Mouse (Mus musculus) Patski (cell line): ENCODE measurements around the gene Ctcf. TPM values are rescaled to one million over a fixed set of nuclear protein-coding genes. Genes with fewer than 3 reads are reported as not detected.
A peak's percentile ranks its signal among the peaks of the same experiment; 100 is the strongest.
"Not testable (repeated sequence)": the region's sequence is repeated elsewhere in the genome, so short reads cannot be mapped to it uniquely, and the experiment has no call there.

Experiments
- ATAC-seq: fragments of 100-300 bp; one replicate; pipeline ENCODE4 v1.8.0; 2021
- CTCF ChIA-PET: fragments of 350-600 bp; sonication (Branson Sonifier 250); formaldehyde crosslinking; loops from one replicate; lab custom pipeline; 2022; ENCODE audit warnings: inconsistent platforms; lab: Charles Lee
- POLR2A ChIA-PET: fragments of 350-600 bp; sonication (Branson Sonifier 250); formaldehyde crosslinking; loops from one replicate; lab custom pipeline; 2022; ENCODE audit warnings: antibody characterized with exemption, inconsistent platforms; lab: Charles Lee
- DNase-seq: peaks from one replicate; pipeline ENCODE4 v3.0.0-alpha.2; 2011; ENCODE audit warnings: low read depth, low spot score
- H3K27me3 ChIP-seq: fragments of 371-371 bp; one replicate; pipeline ENCODE4 v1.5.1; 2021
- CTCF ChIP-seq: fragments of 100-300 bp; IDR thresholded peaks from one replicate; pipeline ENCODE4 v1.5.1; 2021
- in situ Hi-C: fragments of 300-500 bp; cut with MboI; formaldehyde crosslinking; loops from 3 replicates; pipeline ENCODE4 v1.11.1; 2018; ENCODE audit warnings: low pct_unique_long_range_greater_than_20kb, mixed read lengths
- polyA plus RNA-seq: library from polyadenylated mRNA; unstranded; gene quantifications from one replicate; pipeline ENCODE4 v1.2.3, GENCODE M21; 2021

Ctcf gene
- polyA plus RNA-seq, result 62.5 TPM

DNA sequence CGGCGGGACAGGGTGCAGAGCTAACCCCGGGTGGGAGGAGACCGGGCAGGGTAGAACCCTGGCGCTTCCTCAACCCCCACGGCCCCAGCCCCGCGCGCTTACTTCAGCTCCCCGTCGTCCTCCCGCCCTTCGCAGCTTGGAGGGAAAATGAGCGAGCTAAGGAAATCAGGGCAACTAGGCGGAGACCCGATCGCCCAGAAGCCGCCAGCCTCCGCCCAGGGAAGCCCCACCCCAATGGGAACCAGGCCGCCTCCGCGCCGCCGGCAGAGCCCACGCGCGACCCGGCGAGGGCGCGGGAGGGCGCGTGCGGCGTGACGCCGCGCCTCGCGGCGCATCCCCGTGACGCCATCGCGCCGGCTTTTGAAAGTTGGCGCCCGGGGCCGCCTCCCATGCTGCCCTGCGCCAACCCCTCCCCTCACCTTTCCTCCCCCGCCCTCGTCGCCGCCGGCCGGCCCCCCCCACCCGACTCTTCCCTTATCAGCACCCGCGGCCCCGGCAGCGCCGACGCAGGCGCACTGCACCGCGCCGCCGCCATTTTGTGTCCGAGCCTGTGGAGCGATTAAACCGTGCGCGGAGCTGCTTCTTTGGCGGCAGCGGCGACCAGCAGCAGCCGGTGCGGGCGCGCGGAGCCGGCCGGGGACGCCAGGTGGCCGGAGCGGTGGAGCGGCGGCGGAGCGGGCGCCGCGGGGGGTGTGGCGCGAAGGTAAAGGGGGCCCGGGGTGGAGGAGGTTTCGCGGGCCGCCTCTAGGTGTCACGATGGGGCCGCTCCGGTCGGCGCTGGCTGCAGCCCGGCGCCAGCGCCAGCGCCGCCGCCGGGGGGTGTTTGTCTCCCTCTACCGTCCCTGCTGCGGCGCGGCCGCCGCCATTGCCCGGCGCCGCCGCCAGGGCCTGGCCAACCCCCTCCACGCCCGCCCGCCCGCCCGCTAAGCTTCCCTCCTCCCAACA lies at the start of gene Ctcf:
Gene Ctcf (plus strand): TSS at position 551 of the 945 bp plus-strand sequence.
- ChIA-PET CTCF (interaction anchor here (0.9 to 1.9 kb wide), 8 partner anchors 10 to 70 kb away, joined by 3 to 11 read pairs (median 4); no protein-coding TSS in a partner anchor), POLR2A (interaction anchor here (1.0 to 1.4 kb wide), 4 partner anchors 10 to 42 kb away, joined by 3 read pairs; no protein-coding TSS in a partner anchor)
- peak; percentile 97 for TF ChIP-seq CTCF
- DNase-seq (no peak), ATAC-seq (peak; percentile 86)
- H3K27me3 ChIP-seq, result no peaks in the 10 kb centered on the region
- in situ Hi-C loops, result no loop called here

DNA sequence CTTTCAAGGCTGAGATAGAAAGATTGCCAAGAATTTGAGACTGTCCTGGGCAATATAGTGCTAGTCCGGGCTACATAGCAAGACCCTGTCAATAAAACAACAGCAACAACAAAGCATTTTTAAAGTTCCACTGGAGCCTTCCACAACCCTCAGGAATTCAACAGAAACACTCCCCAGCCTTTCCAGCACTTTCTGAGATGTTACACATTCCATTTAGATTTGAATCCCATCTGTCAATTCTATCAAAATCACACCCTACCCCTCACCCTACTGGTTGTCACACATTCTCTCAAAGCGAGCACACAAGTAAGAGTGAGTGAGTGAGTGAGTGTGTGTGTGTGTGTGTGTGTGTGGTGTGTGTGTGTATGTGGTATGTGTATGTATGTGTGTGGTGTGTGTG lies 43.9 kb upstream of the Ctcf start:
- CTCF ChIA-PET, result no interaction called here
- DNase-seq (no peak), ATAC-seq (no peak)
- TF ChIP-seq CTCF, result no peak
- in situ Hi-C loops, result no loop called here
- POLR2A ChIA-PET, result interaction anchor here (0.6 to 0.7 kb wide), 2 partner anchors 18 to 98 kb away, joined by 3 to 5 read pairs; no protein-coding TSS in a partner anchor
- no peaks in the 10 kb centered on the region for H3K27me3 ChIP-seq

DNA sequence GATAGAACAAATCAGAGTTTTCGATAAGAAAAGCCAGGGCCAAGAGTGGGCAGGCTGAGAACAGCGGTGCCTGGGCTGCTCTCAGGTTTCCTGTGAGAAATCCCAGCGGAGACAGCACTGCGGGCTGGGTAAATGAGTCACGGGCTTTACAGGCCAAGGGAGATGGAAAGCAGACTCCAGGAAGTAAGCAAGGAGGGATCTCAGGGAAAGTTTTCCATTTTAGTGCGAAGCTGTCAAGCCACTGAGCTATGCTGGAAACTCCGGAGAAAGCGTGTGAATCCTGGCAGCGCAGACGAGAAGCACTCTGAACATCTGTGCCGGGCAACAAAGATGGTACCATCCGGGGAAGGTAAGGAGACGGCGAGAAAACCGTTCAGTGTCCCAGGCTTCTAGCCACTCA lies 42.5 kb upstream of the Ctcf start:
- in situ Hi-C loops, result no loop called here
- DNase-seq (no peak), ATAC-seq (peak; percentile 80)
- H3K27me3 ChIP-seq, result no peaks in the 10 kb centered on the region
- POLR2A ChIA-PET, result interaction anchor here (0.8 to 2.2 kb wide), 4 partner anchors 11 to 43 kb away, joined by 3 to 10 read pairs (median 4); partner anchors contain the start of genes Agrp, Atp6v0d1, Ctcf and Ripor1
- CTCF ChIA-PET, result interaction anchor here (1.5 to 2.0 kb wide), 2 partner anchors 11 to 14 kb away, joined by 6 to 7 read pairs; partner anchors contain the start of gene Ripor1
- no peak for TF ChIP-seq CTCF

DNA sequence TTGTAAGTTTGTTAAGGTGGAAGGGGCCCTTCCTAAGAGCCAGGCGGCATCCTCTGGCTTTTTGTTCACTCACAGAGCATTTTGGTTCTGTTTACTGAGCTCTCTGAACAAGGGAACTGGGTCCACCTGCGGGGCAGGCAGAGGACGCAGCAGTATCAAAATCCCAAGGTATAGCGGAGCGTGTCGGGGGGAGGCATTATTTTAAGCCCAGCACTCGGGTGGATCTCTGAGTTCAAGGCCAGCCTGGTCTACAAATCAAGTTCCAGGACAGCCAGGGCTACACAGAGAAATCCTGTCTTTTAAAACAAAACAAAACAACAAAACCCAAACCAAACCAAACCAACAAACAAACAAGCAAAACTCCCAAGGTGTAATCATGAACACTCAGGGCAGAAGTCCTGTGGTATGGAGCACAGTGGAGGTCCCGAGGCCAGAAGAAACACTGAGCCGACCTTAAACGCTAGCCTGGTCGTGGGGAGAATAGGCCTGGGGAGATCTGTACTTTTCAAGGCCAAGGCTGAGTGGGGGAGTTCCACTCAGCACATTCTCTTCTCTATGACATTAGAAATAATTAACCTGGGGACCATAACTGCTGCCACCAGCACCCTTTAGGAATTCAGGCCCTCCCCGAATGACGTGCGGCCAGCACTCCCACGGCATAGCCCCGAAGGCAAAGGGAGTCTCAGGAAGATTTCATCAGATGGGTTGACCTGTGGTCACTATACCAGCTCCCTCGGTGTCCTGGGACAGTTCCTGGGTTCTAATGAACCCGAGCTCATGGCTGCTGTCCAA lies 41.7 kb upstream of the Ctcf start:
- ATAC-seq (peak; percentile 64), DNase-seq (no peak)
- no peaks in the 10 kb centered on the region for H3K27me3 ChIP-seq
- in situ Hi-C loops, result no loop called here
- TF ChIP-seq CTCF, result no peak
- ChIA-PET CTCF (interaction anchor here (1.4 to 2.0 kb wide), 3 partner anchors 10 to 19 kb away, joined by 6 to 7 read pairs (median 7); partner anchors contain the start of gene Ripor1), POLR2A (interaction anchor here (0.8 to 2.2 kb wide), 4 partner anchors 10 to 42 kb away, joined by 3 to 10 read pairs (median 4); partner anchors contain the start of genes Agrp, Atp6v0d1, Ctcf and Ripor1)

DNA sequence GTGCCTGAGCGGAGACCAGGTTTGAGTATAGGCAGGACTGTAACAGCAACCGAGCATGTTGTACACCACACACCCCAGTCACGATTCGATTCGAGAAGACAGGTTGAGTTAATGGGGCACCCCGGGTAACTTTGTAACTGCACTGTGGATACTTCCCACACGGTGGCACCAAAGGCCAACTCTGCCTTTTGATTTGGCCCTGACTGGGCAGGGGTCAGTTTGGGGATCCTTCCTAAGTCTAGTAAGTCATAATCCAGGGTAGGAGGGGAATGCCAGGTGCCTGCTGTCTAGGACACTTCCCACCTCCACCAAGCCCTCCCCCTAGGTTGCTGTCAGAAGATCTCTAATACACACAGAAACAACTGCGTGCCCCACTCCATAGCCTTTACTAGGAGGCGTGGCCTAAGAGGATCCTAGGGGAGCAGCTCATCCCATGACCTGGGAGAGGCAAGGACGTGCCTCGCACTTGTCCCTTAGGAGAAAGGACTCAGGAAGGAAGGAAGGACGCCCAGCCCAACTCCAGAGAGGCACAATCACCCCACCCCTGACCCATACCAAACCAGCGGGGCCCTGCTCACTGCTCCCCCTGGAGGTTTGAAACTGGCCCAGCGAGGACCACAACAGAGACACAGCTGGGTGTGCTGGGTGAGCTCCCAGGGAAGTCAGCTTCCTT lies 39.9 kb upstream of the Ctcf start:
- H3K27me3 ChIP-seq, result no peaks in the 10 kb centered on the region
- in situ Hi-C loops, result no loop called here
- CTCF ChIA-PET, result interaction anchor here (0.9 to 2.2 kb wide), 7 partner anchors 9 to 52 kb away, joined by 3 to 8 read pairs (median 3); partner anchors contain the start of gene Ripor1
- DNase-seq, result no peak
- ATAC-seq, result peak; percentile 33
- peak; percentile 76 for TF ChIP-seq CTCF
- POLR2A ChIA-PET, result interaction anchor here (0.6 to 1.9 kb wide), 2 partner anchors 10 to 342 kb away, joined by 6 to 8 read pairs; no protein-coding TSS in a partner anchor

DNA sequence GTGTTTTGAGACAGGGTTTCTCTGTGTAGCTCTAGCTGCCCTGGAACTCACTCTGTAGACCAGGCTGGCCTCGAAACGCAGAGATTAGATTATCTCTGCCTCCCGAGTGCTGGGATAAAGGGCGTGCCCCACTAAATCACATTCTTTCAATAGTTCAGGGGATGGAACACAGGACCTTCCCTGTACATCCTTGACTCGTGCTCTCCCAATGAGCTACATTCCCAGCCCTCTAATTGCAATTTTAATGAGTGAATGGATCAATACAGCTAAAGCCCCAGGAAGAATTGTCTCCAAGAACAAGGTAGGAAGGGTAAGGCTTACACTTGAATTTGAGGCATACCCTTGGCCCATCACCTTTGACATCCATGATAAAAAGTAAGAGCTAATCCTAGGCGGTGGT lies 37.6 kb upstream of the Ctcf start:
- ChIA-PET CTCF (no interaction called here), POLR2A (interaction anchor here (0.7 kb wide), 1 partner anchor 187 kb away, joined by 6 read pairs; no protein-coding TSS in a partner anchor)
- DNase-seq (no peak), ATAC-seq (no peak)
- no peaks in the 10 kb centered on the region for H3K27me3 ChIP-seq
- TF ChIP-seq CTCF, result no peak
- in situ Hi-C loops, result no loop called here

DNA sequence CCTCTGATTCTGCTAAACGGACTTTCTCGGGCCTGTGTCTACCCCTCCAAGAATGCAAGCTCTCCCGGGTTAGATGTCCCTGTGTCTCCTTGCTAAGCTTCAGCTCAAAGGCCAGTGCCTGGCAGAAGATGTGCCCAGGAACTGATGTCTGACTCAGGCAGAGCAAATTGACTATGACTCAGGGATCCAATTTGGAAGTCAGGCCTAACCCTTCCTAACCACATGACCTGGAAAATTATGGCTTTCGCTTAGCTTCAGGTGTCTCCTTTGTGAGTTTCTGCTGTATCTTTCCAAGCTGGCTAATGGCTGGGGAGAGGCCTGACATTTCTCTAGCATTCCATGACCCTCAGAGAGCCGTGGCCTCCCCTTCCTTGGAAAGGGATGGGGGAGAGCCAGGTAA lies 35.1 kb upstream of the Ctcf start:
- ATAC-seq, result no peak

DNA sequence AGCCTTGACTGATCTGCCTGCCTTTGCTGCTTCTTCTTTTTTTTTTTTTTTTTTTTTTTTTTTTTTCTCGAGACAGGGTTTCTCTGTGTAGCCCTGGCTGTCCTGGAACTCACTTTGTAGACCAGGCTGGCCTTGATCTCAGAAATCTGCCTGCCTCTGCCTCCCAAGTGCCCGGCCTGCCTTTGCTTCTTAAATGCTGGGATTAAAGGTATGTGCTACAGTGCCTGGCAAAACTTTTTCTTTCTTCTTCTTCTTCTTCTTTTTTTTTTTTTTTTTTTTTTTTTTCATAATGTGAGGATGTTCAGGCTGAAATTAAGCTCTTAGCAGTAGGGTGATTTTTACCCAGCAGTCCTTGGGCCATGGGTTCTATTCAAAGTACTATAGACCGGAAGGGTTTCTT lies 33.8 kb upstream of the Ctcf start:
- in situ Hi-C loops, DNase-seq, ATAC-seq, H3K27me3 ChIP-seq: not testable (repeated sequence)
- POLR2A ChIA-PET, result interaction anchor here (0.6 to 0.7 kb wide), 2 partner anchors 11 to 173 kb away, joined by 3 to 5 read pairs; no protein-coding TSS in a partner anchor
- CTCF ChIA-PET, result interaction anchor here (0.7 to 0.9 kb wide), 2 partner anchors 33 to 36 kb away, joined by 3 read pairs; no protein-coding TSS in a partner anchor

More for the DNA sequence above, 35.1 kb upstream of the Ctcf start:
- TF ChIP-seq CTCF, result no peak
- in situ Hi-C loops, result no loop called here
- ChIA-PET POLR2A (no interaction called here), CTCF (interaction anchor here (1.1 kb wide), 1 partner anchor 35 kb away, joined by 3 read pairs; no protein-coding TSS in a partner anchor)
- H3K27me3 ChIP-seq, result no peaks in the 10 kb centered on the region
- DNase-seq, result no peak

DNA sequence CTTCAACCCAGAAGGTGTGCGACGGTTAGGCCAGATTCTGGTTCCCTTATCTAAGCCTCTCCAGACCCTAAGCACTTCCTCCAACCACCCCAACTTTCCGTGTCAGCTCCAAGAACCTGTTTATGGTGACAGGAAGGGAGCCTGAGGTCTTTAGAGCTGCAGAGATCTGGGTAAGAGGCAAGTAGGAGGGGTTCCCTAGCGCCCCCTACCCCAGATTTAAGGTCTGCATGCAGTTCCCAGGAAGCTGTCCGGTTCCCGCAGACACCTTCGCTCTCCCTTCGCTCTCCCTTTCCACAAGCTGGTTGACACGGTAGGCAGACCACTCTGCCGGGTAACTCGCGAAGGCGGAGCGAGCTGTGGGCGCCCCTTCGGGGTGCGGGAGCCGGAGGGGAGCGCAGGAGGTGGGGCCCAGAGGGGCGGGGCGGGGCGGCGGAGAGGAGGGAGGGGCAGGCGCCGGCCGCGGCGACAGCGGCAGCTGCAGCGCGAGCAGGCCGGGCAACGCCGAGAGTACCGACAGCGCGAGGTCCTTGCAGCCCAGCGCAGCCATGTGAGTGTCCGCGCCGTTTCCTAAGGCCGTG lies 31.5 kb upstream of the Ctcf start, which contains the start of gene Ripor1:
Gene Ripor1 (plus strand): TSS at position 452 of the 578 bp plus-strand sequence.
- DNase-seq, result no peak
- H3K27me3 ChIP-seq, result no peaks in the 10 kb centered on the region
- no peak for TF ChIP-seq CTCF
- ChIA-PET POLR2A (interaction anchor here (1.8 to 2.2 kb wide), 3 partner anchors 8 to 96 kb away, joined by 5 to 10 read pairs (median 8); partner anchors contain the start of genes Acd and Pard6a), CTCF (interaction anchor here (0.9 to 1.9 kb wide), 6 partner anchors 8 to 33 kb away, joined by 3 to 8 read pairs (median 4); no protein-coding TSS in a partner anchor)
- ATAC-seq, result peak; percentile 52
- in situ Hi-C loops, result no loop called here
